Mouse (Mus musculus): ENCODE measurements at regions not wholly inside any gene's neighbourhood (a gene's known extent, or its start where the extent isn't known, plus 50 kb on each side); places are given as distances from the start of the nearest gene placed in this dataset.
A peak's percentile ranks its signal among the peaks of the same experiment; 100 is the strongest.

- Histone ChIP-seq H3K27ac (no peak overlapping the region), H3K4me2 (no peak overlapping the region), H3K36me3 (no peaks in the 10 kb centered on the region), H3K27me3 (no peaks in the 10 kb centered on the region), H3K4me1 (peaks cover 14% of the 10 kb centered on the region), H3K9ac (no peak overlapping the region), H3K4me3 (no peak overlapping the region), H3K9me3 (no peaks in the 10 kb centered on the region)
- WGBS = 79% methylated on average over 5 of the region's 5 CpGs
- no peak for ATAC-seq (ENCODE audit: insufficient number of reproducible peaks, low FRiP score, low TSS enrichment, low read depth)
Observed at GRCm38 (mm10) chr12:12841385-12842238, 100.1 kb downstream of the Mycn start.

- 15% methylated on average over 17 of the region's 17 CpGs for WGBS
Observed at GRCm38 (mm10) chr12:12840661-12841384, 100.9 kb downstream of the Mycn start.

GRCm38 (mm10) chr12:12837775-12838174, 103.9 kb downstream of the Mycn start:
- 96% methylated on average over 1 of the region's 1 CpGs for WGBS
- ATAC-seq (ENCODE audit: insufficient number of reproducible peaks, low FRiP score, low TSS enrichment, low read depth) = no peak
- H3K27me3 ChIP-seq = no peaks in the 10 kb centered on the region
- H3K9me3 ChIP-seq = no peaks in the 10 kb centered on the region
- peaks cover 14% of the 10 kb centered on the region for H3K4me1 ChIP-seq
- no peak overlapping the region for H3K4me3 ChIP-seq
- no peak overlapping the region for H3K4me2 ChIP-seq
- H3K9ac ChIP-seq = no peak overlapping the region
- no peak overlapping the region for H3K27ac ChIP-seq
- no peaks in the 10 kb centered on the region for H3K36me3 ChIP-seq

More at GRCm38 (mm10) chr12:12840661-12841384, 100.9 kb downstream of the Mycn start:
- 0 out of 2 replicates have a peak, but pooled peaks have one; percentile 55 for ATAC-seq (ENCODE audit: insufficient number of reproducible peaks, low FRiP score, low TSS enrichment, low read depth)
- Histone ChIP-seq H3K9ac (no peak overlapping the region), H3K4me3 (peak overlapping the region; percentile 7), H3K27ac (0 out of 2 replicates have a peak overlapping the region, but pooled peaks have one; percentile 12), H3K36me3 (no peaks in the 10 kb centered on the region), H3K27me3 (no peaks in the 10 kb centered on the region), H3K9me3 (no peaks in the 10 kb centered on the region), H3K4me2 (peak overlapping the region; percentile 38), H3K4me1 (peaks cover 14% of the 10 kb centered on the region)

GRCm38 (mm10) chr12:12827821-12828641, 113.7 kb downstream of the Mycn start:
- Histone ChIP-seq H3K9ac (no peak overlapping the region), H3K9me3 (no peaks in the 10 kb centered on the region), H3K4me1 (no peaks in the 10 kb centered on the region), H3K27me3 (no peaks in the 10 kb centered on the region), H3K4me3 (no peak overlapping the region), H3K4me2 (no peak overlapping the region), H3K36me3 (no peaks in the 10 kb centered on the region), H3K27ac (no peak overlapping the region)
- WGBS = 66% methylated on average over 13 of the region's 13 CpGs
- ATAC-seq (ENCODE audit: insufficient number of reproducible peaks, low FRiP score, low TSS enrichment, low read depth) = no peak

GRCm38 (mm10) chr12:12827379-12827778, 114.3 kb downstream of the Mycn start:
- Histone ChIP-seq H3K27ac (no peak overlapping the region), H3K4me3 (no peak overlapping the region), H3K4me2 (no peak overlapping the region), H3K9me3 (no peaks in the 10 kb centered on the region), H3K27me3 (no peaks in the 10 kb centered on the region), H3K36me3 (no peaks in the 10 kb centered on the region), H3K9ac (no peak overlapping the region), H3K4me1 (no peaks in the 10 kb centered on the region)
- WGBS = 49% methylated on average over 9 of the region's 9 CpGs
- no peak for ATAC-seq (ENCODE audit: insufficient number of reproducible peaks, low FRiP score, low TSS enrichment, low read depth)

- H3K4me3 ChIP-seq = no peak overlapping the region
- no peaks in the 10 kb centered on the region for H3K27me3 ChIP-seq
- no peaks in the 10 kb centered on the region for H3K9me3 ChIP-seq
- no peaks in the 10 kb centered on the region for H3K36me3 ChIP-seq
- no peak for ATAC-seq (ENCODE audit: insufficient number of reproducible peaks, low FRiP score, low TSS enrichment, low read depth)
- H3K9ac ChIP-seq = no peak overlapping the region
- H3K4me1 ChIP-seq = no peaks in the 10 kb centered on the region
- no peak overlapping the region for H3K27ac ChIP-seq
- WGBS = 67% methylated on average over 3 of the region's 3 CpGs
- no peak overlapping the region for H3K4me2 ChIP-seq
Observed at GRCm38 (mm10) chr12:12826431-12826830, 115.3 kb downstream of the Mycn start.

GRCm38 (mm10) chr12:12825842-12826241, 115.9 kb downstream of the Mycn start:
- Histone ChIP-seq H3K9ac (no peak overlapping the region), H3K4me1 (no peaks in the 10 kb centered on the region), H3K27ac (no peak overlapping the region), H3K9me3 (no peaks in the 10 kb centered on the region), H3K27me3 (no peaks in the 10 kb centered on the region), H3K36me3 (no peaks in the 10 kb centered on the region), H3K4me2 (no peak overlapping the region), H3K4me3 (no peak overlapping the region)
- ATAC-seq (ENCODE audit: insufficient number of reproducible peaks, low FRiP score, low TSS enrichment, low read depth) = no peak
- 90% methylated on average over 5 of the region's 5 CpGs for WGBS

- Histone ChIP-seq H3K27ac (no peak overlapping the region), H3K9ac (no peak overlapping the region), H3K27me3 (no peaks in the 10 kb centered on the region), H3K36me3 (no peaks in the 10 kb centered on the region), H3K4me3 (no peak overlapping the region), H3K4me1 (no peaks in the 10 kb centered on the region), H3K4me2 (no peak overlapping the region), H3K9me3 (no peaks in the 10 kb centered on the region)
- WGBS = 75% methylated on average over 7 of the region's 7 CpGs
- no peak for ATAC-seq (ENCODE audit: insufficient number of reproducible peaks, low FRiP score, low TSS enrichment, low read depth)
Observed at GRCm38 (mm10) chr12:12821473-12821872, 120.2 kb downstream of the Mycn start.

GRCm38 (mm10) chr12:12820668-12821351, 120.9 kb downstream of the Mycn start:
- no peak overlapping the region for H3K27ac ChIP-seq
- 0 out of 2 replicates have a peak, but pooled peaks have one; percentile 49 for ATAC-seq (ENCODE audit: insufficient number of reproducible peaks, low FRiP score, low TSS enrichment, low read depth)
- no peaks in the 10 kb centered on the region for H3K27me3 ChIP-seq
- H3K4me3 ChIP-seq = no peak overlapping the region
- 93% methylated on average over 2 of the region's 2 CpGs for WGBS
- no peaks in the 10 kb centered on the region for H3K4me1 ChIP-seq
- H3K9ac ChIP-seq = no peak overlapping the region
- no peak overlapping the region for H3K4me2 ChIP-seq
- H3K9me3 ChIP-seq = no peaks in the 10 kb centered on the region
- H3K36me3 ChIP-seq = no peaks in the 10 kb centered on the region

- ATAC-seq (ENCODE audit: insufficient number of reproducible peaks, low FRiP score, low TSS enrichment, low read depth) = no peak
- Histone ChIP-seq H3K4me1 (no peaks in the 10 kb centered on the region), H3K4me2 (no peak overlapping the region), H3K9me3 (no peaks in the 10 kb centered on the region), H3K4me3 (no peak overlapping the region), H3K27ac (no peak overlapping the region), H3K9ac (no peak overlapping the region), H3K36me3 (no peaks in the 10 kb centered on the region), H3K27me3 (no peaks in the 10 kb centered on the region)
- 74% methylated on average over 5 of the region's 5 CpGs for WGBS
Observed at GRCm38 (mm10) chr12:12819746-12820145, 122.0 kb downstream of the Mycn start.

GRCm38 (mm10) chr12:12814693-12815092, 127.0 kb downstream of the Mycn start:
- Histone ChIP-seq H3K9me3 (no peaks in the 10 kb centered on the region), H3K4me3 (no peak overlapping the region), H3K27ac (no peak overlapping the region), H3K4me2 (no peak overlapping the region), H3K4me1 (peaks cover 10% of the 10 kb centered on the region; the same call in 1 of the 2 replicates), H3K36me3 (no peaks in the 10 kb centered on the region), H3K27me3 (0 out of 2 replicates have a peak, but pooled peaks cover 4% of the 10 kb centered on the region), H3K9ac (no peak overlapping the region)
- 49% methylated on average over 5 of the region's 5 CpGs for WGBS
- no peak for ATAC-seq (ENCODE audit: insufficient number of reproducible peaks, low FRiP score, low TSS enrichment, low read depth)
